Mouse (Mus musculus) CH12.LX (cell line): ENCODE measurements around the gene Pls1. TPM values are rescaled to one million over a fixed set of nuclear protein-coding genes. Genes with fewer than 3 reads are reported as not detected.

Experiments
- DNase-seq: peaks from one replicate; pipeline ENCODE4 v3.0.0-alpha.2; 2013; ENCODE audit errors: extremely low read depth
- H3K27ac ChIP-seq: 2 replicates; pipeline ENCODE4 v1.5.1; 2012; ENCODE audit warnings: low read depth, mild to moderate bottlenecking, control low read depth, moderate library complexity; ENCODE audit not compliant: insufficient read depth
- H3K27me3 ChIP-seq: replicated peaks from 2 replicates; pipeline ENCODE3; 2012; ENCODE audit warnings: inconsistent platforms
- H3K36me3 ChIP-seq, 2 experiments: replicated peaks in 1 of 2; 2 replicates each; pipeline versions ENCODE3 to v1.6.1; 2012; ENCODE audit warnings: inconsistent platforms in 1 of 2, low read length in 1 of 2, mild to moderate bottlenecking in 1 of 2, mixed read lengths in 1 of 2, moderate library complexity in 1 of 2; ENCODE audit not compliant: control insufficient read depth in 1 of 2, insufficient read depth in 1 of 2
- H3K4me1 ChIP-seq, 2 experiments: 2 replicates each; pipeline ENCODE4 v1.6.1; 2012; ENCODE audit warnings: inconsistent platforms in 1 of 2, moderate library complexity in 1 of 2; ENCODE audit not compliant: insufficient read depth in 2 of 2, control insufficient read depth in 1 of 2
- H3K4me2 ChIP-seq: 2 replicates; pipeline ENCODE4 v1.6.1; 2012; ENCODE audit warnings: low read depth, mild to moderate bottlenecking, control low read depth; ENCODE audit not compliant: poor library complexity, insufficient read depth, severe bottlenecking
- H3K4me3 ChIP-seq, 3 experiments: fragments of 150-350 bp in 1 of 3; sonication (generic) in 1 of 3; replicated peaks in 1 of 3; 2 replicates each; pipeline versions ENCODE3 to v1.5.1; 2011 to 2012; ENCODE audit warnings: low read depth in 2 of 3, low read length in 2 of 3, mild to moderate bottlenecking in 2 of 3, moderate library complexity in 2 of 3, control low read depth in 1 of 3, improper control_type of control experiment in 1 of 3, inconsistent platforms in 1 of 3, mixed read lengths in 1 of 3; ENCODE audit not compliant: poor library complexity in 1 of 3
- H3K79me2 ChIP-seq: replicated peaks from 2 replicates; pipeline ENCODE4 v1.6.1; 2012; ENCODE audit warnings: mild to moderate bottlenecking, moderate library complexity; ENCODE audit not compliant: control insufficient read depth, poor library complexity, insufficient read depth, severe bottlenecking; ENCODE audit errors: extremely low read depth
- H3K9ac ChIP-seq: 2 replicates; pipeline ENCODE4 v1.6.1; 2012; ENCODE audit warnings: low read depth, mild to moderate bottlenecking, control low read depth, moderate library complexity; ENCODE audit not compliant: insufficient read depth
- H3K9me3 ChIP-seq: replicated peaks from 2 replicates; pipeline ENCODE3; 2012; ENCODE audit warnings: low read length, inconsistent platforms, mixed read lengths
- BHLHE40 ChIP-seq: IDR thresholded peaks from 2 replicates; pipeline ENCODE4 v1.6.1; 2011; ENCODE audit warnings: mild to moderate bottlenecking, low read depth, low read length, improper control_type of control experiment
- CHD1 ChIP-seq: IDR thresholded peaks from 2 replicates; pipeline ENCODE4 v1.6.1; 2012; ENCODE audit warnings: low read depth, low read length, improper control_type of control experiment, inconsistent platforms
- CTCF ChIP-seq, 2 experiments: IDR thresholded peaks in 1 of 2; conservative IDR thresholded peaks in 1 of 2; 2 replicates each; pipeline ENCODE4 v1.5.1; 2011 to 2012; ENCODE audit warnings: low read depth in 2 of 2, low read length in 2 of 2, improper control_type of control experiment in 1 of 2, inconsistent platforms in 1 of 2, mild to moderate bottlenecking in 1 of 2, moderate library complexity in 1 of 2
- E2F4 ChIP-seq: IDR thresholded peaks from 2 replicates; pipeline ENCODE4 v1.6.1; 2011; ENCODE audit warnings: low read depth, low read length, improper control_type of control experiment; ENCODE audit not compliant: insufficient replicate concordance
- ELF1 ChIP-seq: IDR thresholded peaks from 2 replicates; pipeline ENCODE4 v1.6.1; 2014; ENCODE audit warnings: low read depth, mild to moderate bottlenecking, inconsistent platforms, low read length, improper control_type of control experiment
- EP300 ChIP-seq: IDR thresholded peaks from 2 replicates; pipeline ENCODE4 v1.6.1; 2011; ENCODE audit warnings: low read length, improper control_type of control experiment
- ETS1 ChIP-seq: conservative IDR thresholded peaks from 2 replicates; pipeline ENCODE4 v1.6.1; 2012; ENCODE audit warnings: low read depth, mild to moderate bottlenecking, inconsistent platforms, low read length, improper control_type of control experiment, moderate library complexity
- JUN ChIP-seq: IDR thresholded peaks from 2 replicates; pipeline ENCODE4 v1.6.1; 2011; ENCODE audit warnings: low read depth, mild to moderate bottlenecking, low read length, improper control_type of control experiment, moderate library complexity; ENCODE audit not compliant: insufficient read depth
- MAZ ChIP-seq: IDR thresholded peaks from 2 replicates; pipeline ENCODE4 v1.6.1; 2012; ENCODE audit warnings: low read depth, mild to moderate bottlenecking, inconsistent platforms, low read length, improper control_type of control experiment, moderate library complexity
- MXI1 ChIP-seq: IDR thresholded peaks from 2 replicates; pipeline ENCODE4 v1.6.1; 2011; ENCODE audit warnings: mild to moderate bottlenecking, low read depth, low read length, improper control_type of control experiment
- MYC ChIP-seq: IDR thresholded peaks from 2 replicates; pipeline ENCODE4 v1.6.1; 2011; ENCODE audit warnings: low read depth, mild to moderate bottlenecking, improper control_type of control experiment, low read length
- NELFE ChIP-seq: IDR thresholded peaks from 2 replicates; pipeline ENCODE4 v1.6.1; 2011; ENCODE audit warnings: low read depth, low read length, improper control_type of control experiment
- NRF1 ChIP-seq: IDR thresholded peaks from 2 replicates; pipeline ENCODE4 v1.6.1; 2014; ENCODE audit warnings: low read depth, mild to moderate bottlenecking, inconsistent platforms, low read length, improper control_type of control experiment, moderate library complexity
- PAX5 ChIP-seq: IDR thresholded peaks from 2 replicates; pipeline ENCODE4 v1.6.1; 2012; ENCODE audit warnings: low read length, inconsistent platforms, mixed read lengths
- POLR2A ChIP-seq: IDR thresholded peaks from 2 replicates; pipeline ENCODE4 v1.6.1; 2011; ENCODE audit warnings: low read depth, mild to moderate bottlenecking, improper control_type of control experiment, low read length
- RAD21 ChIP-seq: IDR thresholded peaks from 2 replicates; pipeline ENCODE4 v1.6.1; 2011; ENCODE audit warnings: low read depth, mild to moderate bottlenecking, low read length, improper control_type of control experiment, moderate library complexity
- SIN3A ChIP-seq: IDR thresholded peaks from 2 replicates; pipeline ENCODE4 v1.6.1; 2012; ENCODE audit warnings: low read length, improper control_type of control experiment, inconsistent platforms
- SMC3 ChIP-seq: IDR thresholded peaks from 2 replicates; pipeline ENCODE4 v1.6.1; 2011; ENCODE audit warnings: low read depth, low read length, improper control_type of control experiment
- TBP ChIP-seq: conservative IDR thresholded peaks from 2 replicates; pipeline ENCODE4 v1.6.1; 2011; ENCODE audit warnings: low read depth, low read length, improper control_type of control experiment
- TCF12 ChIP-seq: IDR thresholded peaks from 2 replicates; pipeline ENCODE4 v1.6.1; 2014; ENCODE audit warnings: low read depth, mild to moderate bottlenecking, inconsistent platforms, low read length, improper control_type of control experiment
- USF1 ChIP-seq: IDR thresholded peaks from 2 replicates; pipeline ENCODE4 v1.6.1; 2014; ENCODE audit warnings: low read depth, mild to moderate bottlenecking, inconsistent platforms, low read length, improper control_type of control experiment
- USF2 ChIP-seq: conservative IDR thresholded peaks from 2 replicates; pipeline ENCODE4 v1.6.1; 2011; ENCODE audit warnings: low read depth, low read length, improper control_type of control experiment
- ZC3H11A ChIP-seq: IDR thresholded peaks from 2 replicates; pipeline ENCODE4 v1.6.1; 2012; ENCODE audit warnings: low read depth, mild to moderate bottlenecking, inconsistent platforms, low read length, improper control_type of control experiment
- ZMIZ1 ChIP-seq: IDR thresholded peaks from 2 replicates; pipeline ENCODE4 v1.6.1; 2012; ENCODE audit warnings: low read depth, mild to moderate bottlenecking, inconsistent platforms, low read length, improper control_type of control experiment
- ZNF384 ChIP-seq: IDR thresholded peaks from 2 replicates; pipeline ENCODE4 v1.6.1; 2012; ENCODE audit warnings: low read depth, low read length, improper control_type of control experiment, inconsistent platforms
- dilution Hi-C: fragments of 300-500 bp; cut with MboI; formaldehyde crosslinking; loops from 2 replicates; pipeline ENCODE4 v1.14.3; 2020; ENCODE audit warnings: low sequenced_read_pairs; ENCODE audit not compliant: extremely low pct_unique_long_range_greater_than_20kb, extremely low pct_ligation_motif_present
- in situ Hi-C: fragments of 300-500 bp; cut with MboI; formaldehyde crosslinking; loops from 3 replicates; pipeline ENCODE4 v1.14.3; 2019; ENCODE audit warnings: low sequenced_read_pairs, low pct_ligation_motif_present, low pct_unique_long_range_greater_than_20kb, mixed read lengths
- polyA plus RNA-seq: library from polyadenylated mRNA; unstranded; fragments of >175 nt; gene quantifications from 2 replicates; pipeline ENCODE4 v1.2.1, GENCODE M21; 2012; ENCODE audit warnings: low read depth; ENCODE audit not compliant: insufficient read length
- total RNA-seq, 2 experiments: library from RNA; depleted of rRNA; stranded (reverse); fragments of 300-350 nt in 1 of 2; fragments of >200 nt in 1 of 2; gene quantifications; 2 replicates each; pipeline ENCODE4 v1.2.3; 2012 to 2014

Pls1 gene
- total and polyA plus RNA-seq, 3 experiments: 0.08 to 0.56 (median 0.40) TPM

GRCm38 (mm10) chr9:95708943-95709342, 136.2 kb downstream of the Pls1 start:
- Histone ChIP-seq H3K4me3 (no peak overlapping the region), H3K9me3 (no peaks in the 10 kb centered on the region), H3K79me2 (no peaks in the 10 kb centered on the region), H3K27ac (no peak overlapping the region), H3K27me3 (no peaks in the 10 kb centered on the region), H3K4me1 (no peaks in the 10 kb centered on the region), H3K9ac (no peak overlapping the region), H3K4me2 (no peak overlapping the region), H3K36me3 (no peaks in the 10 kb centered on the region)
- TF ChIP-seq CTCF (conservative IDR thresholded peaks at IDR 0.05 in 1 of 2, IDR thresholded peaks at IDR 0.05 in 1 of 2; ENCODE audit: low read depth in 2 of 2, low read length in 2 of 2) (peak; percentile 14 to 68; a peak in 2 of 4 replicates), E2F4 (no peak), ZC3H11A (no peak), MYC (no peak), ETS1 (no peak), SMC3 (no peak; the same call in 1 of the 2 replicates), RAD21 (peak; percentile 21), MAZ (no peak), MXI1 (no peak), SIN3A (no peak), EP300 (no peak)
- DNase-seq: peak; percentile 12
- dilution Hi-C loops (no loop called here), in situ Hi-C loops (no loop called here)

GRCm38 (mm10) chr9:95705371-95705770, 139.7 kb downstream of the Pls1 start:
- DNase-seq: no peak
- dilution Hi-C loops: no loop called here
- Histone ChIP-seq H3K79me2 (no peaks in the 10 kb centered on the region), H3K9ac (no peak overlapping the region), H3K27ac (no peak overlapping the region), H3K4me2 (no peak overlapping the region), H3K4me3 (no peak overlapping the region), H3K4me1 (no peaks in the 10 kb centered on the region; a peak in 1 of 4 replicates), H3K27me3 (no peaks in the 10 kb centered on the region), H3K9me3 (no peaks in the 10 kb centered on the region), H3K36me3 (no peaks in the 10 kb centered on the region)
- TF ChIP-seq PAX5 (no peak), RAD21 (no peak), TBP (no peak), ELF1 (no peak), MYC (no peak), ZMIZ1 (no peak), ETS1 (no peak), NELFE (no peak), USF1 (no peak), MXI1 (no peak), CHD1 (no peak), NRF1 (no peak), POLR2A (no peak), ZNF384 (no peak), JUN (no peak), TCF12 (no peak), CTCF (conservative IDR thresholded peaks at IDR 0.05 in 1 of 2, IDR thresholded peaks at IDR 0.05 in 1 of 2; ENCODE audit: low read depth in 2 of 2, low read length in 2 of 2) (no peak), ZC3H11A (no peak), USF2 (no peak), BHLHE40 (no peak)
- in situ Hi-C loops: no loop called here
